Mouse (Mus musculus) embryo, embryonic 11 days (tissue): ENCODE measurements around the gene Samd8.

Experiments
- DNase-seq: peaks from one replicate; pipeline ENCODE4 v3.0.0-alpha.2; 2015

Gene Samd8

DNA sequence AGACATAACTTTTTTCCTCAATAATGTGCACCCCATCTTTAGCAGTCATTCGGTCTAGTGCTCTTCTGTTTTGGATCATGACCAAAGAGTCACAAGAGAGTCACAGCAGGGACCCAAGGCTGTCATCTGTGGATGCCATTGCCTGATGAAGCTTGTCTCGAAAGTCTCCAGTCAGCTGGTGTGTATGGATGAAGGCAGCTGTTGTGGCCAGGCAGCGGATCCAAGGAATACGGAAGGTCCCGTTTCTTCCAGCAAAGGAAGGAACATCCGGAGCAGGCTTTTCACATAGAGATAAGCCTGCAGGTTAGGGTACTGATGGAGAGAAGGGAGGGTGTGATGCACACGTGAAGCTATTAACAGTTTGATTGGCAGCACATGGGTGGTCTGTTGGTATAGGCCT, 51.3 kb downstream of the Samd8 start:
- no peak for DNase-seq

DNA sequence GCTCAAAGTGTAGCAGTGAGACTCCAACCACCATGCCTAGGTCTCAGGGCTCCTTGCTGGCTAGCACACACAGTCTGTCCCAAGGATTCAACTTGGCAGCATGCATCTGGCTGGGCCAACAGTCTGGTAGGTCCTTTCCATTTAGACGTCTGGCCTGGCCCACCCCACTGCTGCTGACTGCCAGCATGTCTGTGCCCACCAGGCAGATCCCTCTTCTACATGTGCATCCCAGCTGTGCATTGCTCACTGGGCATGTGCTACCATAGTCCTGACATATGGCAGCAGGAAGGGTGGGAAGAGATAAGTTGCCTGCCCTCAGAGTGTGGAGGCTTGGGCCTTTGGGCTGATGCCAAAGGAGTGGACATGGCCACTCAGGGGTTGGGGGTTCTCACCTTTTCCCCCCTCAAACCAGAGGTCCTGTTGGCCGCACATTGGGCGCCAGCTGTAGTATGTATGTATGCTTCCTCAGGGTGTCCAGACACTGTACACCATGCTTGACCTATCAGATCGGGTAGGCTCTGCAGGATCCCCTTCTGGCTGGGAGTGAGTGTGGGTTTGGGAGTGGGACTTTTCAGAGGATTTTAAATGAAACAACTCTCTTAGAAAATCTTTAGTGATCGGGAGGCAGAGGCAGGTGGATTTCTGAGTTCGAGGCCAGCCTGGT, 52.3 kb downstream of the Samd8 start:
- no peak for DNase-seq

DNA sequence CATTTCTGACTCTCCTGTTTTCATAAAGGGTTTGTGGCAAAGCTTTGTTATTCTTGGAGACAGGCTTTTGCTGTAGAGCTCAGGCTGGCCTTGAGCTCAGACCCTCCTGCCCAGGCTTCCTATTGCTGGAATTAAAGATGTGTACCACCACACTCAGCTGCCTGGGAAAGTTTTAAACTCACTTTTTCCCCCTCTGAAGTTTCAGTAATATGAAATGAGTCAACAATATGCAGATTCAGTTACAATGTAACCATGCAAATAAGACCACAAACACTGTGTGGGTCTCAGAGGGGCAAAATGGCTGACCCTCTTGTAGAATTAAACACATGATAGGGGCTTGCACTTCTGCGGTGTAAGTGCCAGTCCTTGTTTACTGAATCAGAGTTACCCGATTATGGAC, 55.9 kb downstream of the Samd8 start:
- DNase-seq: no peak

DNA sequence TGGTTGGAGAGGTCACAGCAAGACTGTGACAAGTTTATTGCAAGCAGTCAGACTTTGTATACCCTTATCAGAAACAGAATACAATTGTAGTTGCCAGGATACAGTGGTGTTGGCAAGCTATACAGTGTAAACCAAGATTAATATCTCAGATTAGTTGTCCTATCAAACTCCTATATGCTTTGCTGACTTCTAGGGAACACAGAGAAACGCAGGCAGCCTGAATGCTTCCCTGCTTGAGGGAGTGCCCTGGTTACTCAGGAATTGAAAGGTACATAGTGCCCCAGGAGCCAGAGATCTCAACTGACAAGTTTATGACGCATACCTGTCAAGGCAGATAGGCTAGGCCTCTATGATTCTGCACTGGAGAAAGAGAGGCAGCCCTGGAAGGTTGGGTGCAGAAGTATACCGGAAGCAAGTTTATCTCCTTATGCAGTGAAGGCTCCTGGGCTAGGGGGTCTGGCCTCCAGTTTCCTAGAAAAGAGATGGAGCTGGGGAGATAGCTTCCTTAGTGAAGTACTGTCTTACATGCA, 56.4 kb downstream of the Samd8 start:
- no peak for DNase-seq

DNA sequence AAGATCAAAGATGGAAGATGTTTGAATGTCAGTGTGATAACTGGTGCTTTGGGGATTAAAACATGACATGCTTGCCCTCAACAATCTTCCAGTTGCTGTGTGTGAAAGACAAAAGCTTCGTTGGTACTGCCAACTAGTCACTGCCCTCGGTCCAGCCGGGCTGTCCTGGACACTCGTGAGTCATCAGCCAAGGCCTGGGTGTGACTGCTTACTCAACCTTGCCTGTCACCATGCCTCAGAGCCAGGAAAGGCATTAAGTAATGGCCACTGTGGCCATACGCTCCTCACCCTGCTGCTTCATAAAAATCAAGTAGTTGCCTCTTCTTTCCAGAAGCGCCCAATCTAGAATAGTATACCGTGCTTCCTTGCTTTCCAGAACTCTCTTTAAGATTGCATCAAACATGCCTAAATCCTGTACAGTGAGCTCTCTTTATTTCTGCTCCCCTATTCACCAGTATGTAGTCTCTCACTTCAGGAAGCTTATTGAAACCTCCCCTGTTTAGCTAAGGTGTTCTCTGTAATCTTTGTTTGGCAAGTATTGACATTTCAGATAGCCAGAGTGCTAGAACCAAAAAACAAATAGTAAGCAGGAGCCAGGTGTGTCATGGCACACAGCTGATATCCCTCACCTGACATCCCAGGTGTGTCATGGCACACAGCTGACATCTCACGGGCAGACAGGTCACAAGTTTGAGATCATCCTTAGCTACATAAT, 58.0 kb downstream of the Samd8 start:
- no peak for DNase-seq

DNA sequence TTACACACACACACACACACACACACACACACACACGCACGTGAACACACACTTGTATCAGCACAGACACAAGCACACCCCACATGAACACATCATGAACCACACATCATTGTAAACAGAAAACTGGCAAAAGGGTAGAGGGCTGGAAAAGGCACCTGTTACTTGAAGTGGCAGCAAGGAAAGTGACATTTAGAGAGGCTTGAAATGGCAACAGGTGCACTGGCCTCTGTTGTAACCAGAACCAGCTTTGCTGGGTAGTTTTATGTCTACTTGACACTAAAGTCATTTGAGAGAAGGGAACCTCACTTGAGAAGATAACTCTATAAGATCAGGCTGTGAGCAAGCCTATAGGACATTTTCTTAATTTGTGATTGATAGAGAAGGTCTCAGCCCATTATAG, 59.1 kb downstream of the Samd8 start:
- DNase-seq: no peak

DNA sequence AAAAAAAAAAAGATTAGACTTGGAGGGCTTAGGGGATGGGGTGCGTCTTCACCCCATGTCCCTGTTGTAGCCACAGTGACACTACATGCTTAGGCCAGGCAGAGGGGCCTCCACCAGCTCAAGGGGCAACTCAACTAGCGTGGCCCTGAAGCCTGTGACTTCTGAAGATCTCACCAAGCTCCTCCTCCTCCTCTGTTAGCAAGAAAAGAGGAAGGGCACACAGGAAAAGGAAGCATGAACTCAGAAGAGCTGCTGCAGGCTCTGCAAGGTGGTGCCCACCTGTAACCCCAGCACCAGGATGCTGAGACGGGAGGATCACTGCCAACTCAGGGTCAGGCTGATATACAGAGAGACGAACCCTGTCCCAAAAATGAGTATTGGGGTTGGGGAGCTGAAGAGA, 61.0 kb downstream of the Samd8 start:
- no peak for DNase-seq

DNA sequence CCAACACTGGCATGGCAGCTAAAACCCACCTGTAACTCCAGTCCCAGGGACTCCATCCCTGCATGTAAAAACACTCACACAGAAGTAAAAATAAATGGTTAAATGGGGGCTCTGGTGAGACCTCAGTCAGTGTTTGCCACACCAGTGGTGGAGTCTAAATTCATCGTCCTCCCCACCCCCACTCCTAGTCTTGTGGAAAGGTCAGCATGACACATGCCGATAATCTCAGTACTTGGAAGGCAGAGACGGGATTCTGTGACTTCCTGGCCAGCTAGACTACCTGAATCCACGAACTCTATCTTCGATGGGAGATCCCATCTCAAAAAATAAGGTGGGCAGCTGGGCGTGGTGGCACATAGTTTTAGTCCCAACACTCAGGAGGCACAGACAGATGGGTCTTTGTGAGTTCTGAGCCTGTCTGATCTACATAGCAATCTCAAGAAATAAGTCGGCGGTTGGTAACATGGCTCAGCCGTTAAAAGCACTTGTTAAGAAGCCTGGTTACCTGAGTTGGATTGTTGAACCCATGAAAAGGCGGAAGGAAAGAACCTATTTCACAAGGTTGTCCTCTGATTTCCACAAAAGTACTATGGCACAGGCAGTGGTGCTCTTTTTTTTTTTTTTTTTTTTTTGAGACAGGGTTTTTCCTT, 61.5 kb downstream of the Samd8 start:
- no peak for DNase-seq

DNA sequence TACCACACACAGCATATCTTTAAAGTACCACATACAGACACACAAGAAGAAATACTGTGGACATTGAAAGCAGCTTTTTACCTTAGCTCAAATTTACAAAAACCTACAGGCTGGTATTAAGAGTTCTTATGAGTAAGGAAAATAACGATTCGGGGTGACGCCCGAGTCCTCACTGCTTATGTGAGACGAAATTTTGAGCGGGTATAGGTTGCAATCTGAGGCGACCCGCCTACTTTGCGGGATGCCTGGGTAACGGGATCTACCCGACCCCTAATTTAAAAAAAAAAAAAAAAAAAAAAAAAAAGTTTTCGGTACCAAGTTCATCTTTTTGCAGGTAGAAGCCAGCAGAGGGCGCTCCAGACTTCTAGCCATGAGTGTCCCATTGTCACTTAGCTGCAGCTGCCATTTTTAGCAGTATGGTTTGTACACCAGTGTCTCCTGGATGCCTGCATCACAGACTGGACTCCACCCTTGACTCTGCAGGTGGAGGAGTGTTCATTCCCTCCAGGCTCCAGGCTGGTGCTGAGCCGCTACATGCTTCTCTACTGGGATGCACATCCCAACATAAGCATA, 62.3 kb downstream of the Samd8 start:
- peak; percentile 83 for DNase-seq

DNA sequence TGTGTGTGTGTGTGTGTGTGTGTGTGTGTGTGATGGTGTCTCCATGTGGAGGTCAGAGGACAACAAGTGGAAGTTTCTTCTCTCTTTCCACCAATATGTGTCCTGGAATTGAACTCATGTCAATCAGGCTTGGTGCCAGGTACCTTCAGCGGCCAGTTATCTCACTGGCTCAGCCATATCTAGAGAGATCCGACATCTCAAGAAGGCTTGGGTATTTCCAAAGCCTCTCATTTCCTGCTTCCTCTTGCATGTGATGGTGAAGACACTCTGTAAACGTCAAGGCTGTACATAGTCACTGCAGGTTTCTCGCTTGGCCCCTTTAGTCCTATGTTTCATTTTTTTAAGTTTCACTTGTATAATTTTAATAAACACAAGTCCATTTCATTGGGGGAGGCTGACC, 62.9 kb downstream of the Samd8 start:
- no peak for DNase-seq

DNA sequence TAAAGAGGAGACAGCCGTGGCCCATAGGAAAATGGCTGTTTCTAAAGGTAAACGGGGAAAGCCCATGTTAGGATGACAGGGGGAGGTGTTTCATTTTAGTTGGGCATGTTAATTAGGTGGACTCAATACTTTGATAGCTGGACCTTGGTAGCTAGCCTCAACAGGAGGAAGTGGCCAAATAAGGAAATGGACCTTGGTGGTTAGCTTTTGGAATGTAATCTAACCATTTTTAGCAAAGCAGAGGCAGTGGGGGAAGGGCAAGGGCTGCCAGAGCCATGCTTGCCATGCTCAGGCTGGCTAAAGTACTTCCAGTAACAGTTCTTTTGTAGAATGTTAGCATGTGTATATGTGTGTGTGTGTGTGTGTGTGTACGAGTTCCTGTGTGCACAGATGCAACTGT, 63.5 kb downstream of the Samd8 start:
- no peak for DNase-seq

DNA sequence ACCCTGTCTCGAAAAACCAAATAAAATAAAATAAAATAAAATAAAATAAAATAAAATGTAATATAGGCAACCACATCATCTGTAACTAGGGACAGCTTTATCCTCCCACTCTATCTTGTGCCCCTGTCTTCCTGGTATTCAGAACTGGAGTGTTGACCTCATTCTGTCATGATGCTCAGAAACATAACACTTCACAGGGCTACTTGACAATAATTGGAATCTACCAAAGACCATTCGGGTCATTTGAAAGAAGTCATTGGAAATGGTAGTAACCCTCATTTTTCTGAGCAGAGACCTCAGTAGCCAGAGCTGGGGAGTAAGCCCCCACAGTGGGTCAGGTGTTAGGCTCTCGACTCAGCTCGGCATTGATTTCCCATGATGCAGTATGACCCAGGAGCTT, 64.3 kb downstream of the Samd8 start:
- DNase-seq: no peak

DNA sequence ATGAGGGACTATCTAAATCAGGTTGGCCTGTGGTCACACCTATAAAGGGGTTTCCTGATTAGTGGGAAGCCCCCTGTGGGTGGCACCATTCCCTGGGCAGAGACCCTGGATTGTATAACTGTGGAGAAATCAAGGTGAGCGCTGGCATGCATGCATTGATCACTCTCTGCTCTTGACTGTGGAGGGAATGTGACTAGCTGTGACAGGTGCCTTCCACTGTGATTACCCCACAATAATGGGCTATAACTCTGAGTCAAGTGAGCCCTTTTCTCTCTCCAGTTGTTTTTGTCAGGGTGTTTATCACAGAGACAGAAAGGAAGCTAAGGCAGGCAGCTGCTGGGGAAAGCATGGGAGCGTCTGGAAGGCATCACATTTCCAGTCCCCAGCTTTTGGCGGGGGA, 65.9 kb downstream of the Samd8 start:
- no peak for DNase-seq

DNA sequence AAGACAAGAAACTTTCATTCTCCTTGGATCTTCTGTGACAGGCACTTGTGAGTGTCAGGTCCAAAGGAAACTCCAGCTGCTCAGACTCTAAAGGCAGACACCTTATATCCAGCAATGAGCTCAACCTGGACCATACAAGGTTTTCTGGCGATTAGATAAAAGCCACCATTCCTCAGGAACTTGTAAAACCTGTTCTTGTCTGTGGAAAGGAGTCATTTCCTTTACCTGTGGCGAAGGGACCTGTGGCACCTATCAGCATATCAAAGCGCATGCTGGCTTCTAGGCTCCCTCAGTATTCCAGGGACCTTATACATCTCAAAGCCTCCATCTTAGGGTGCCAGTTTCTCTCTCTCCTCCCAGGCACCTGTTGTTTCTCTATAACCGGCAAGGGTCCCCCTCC, 67.1 kb downstream of the Samd8 start:
- DNase-seq: no peak

DNA sequence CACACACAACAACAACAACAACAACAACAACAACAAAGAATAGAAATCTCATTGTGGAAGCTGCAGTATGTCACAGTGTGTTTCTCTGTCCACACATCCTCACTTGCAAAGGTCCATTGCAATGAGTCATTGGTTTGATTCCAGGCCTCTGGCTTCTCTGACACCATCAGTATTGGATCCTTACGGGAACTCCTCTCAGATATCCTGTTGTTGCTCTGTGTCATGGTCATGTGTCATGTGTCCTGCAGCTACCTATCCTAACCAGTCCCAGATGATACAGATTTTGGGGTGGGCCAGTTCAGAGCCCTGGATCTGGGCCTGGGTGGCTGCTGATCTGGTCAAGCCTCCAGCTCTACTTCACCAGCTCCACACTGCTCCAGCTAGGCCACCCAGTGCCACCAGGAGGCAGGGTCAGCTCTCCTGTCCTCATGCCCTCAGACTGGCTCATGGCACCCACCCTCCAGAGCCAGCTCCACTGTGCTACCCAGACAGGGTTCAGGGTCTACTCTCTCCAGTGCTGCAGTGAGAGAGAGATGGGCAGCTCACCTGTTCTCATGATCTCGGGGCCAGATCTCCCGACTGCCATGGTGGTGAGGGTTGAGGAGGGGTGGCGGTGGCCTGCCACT, 70.7 kb downstream of the Samd8 start:
- DNase-seq: no peak

DNA sequence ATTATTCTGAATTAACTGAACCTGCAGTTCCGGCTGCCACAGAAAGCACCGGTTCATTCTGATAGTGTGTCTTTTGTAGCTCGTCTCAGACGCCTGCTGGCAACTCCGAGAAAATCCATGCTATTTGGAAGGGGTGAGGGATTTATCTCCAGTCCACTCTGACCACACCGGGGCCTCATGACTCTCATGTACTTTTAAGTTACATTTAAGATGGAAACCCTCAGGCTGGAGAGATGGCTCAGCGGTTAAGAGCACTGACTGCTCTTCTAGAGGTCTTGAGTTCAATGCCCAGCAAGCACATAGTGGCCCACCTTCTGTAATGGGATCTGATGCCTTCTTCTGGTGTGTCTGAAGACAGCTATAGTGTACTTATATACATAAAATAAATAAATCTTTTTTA, 72.0 kb downstream of the Samd8 start:
- no peak for DNase-seq

DNA sequence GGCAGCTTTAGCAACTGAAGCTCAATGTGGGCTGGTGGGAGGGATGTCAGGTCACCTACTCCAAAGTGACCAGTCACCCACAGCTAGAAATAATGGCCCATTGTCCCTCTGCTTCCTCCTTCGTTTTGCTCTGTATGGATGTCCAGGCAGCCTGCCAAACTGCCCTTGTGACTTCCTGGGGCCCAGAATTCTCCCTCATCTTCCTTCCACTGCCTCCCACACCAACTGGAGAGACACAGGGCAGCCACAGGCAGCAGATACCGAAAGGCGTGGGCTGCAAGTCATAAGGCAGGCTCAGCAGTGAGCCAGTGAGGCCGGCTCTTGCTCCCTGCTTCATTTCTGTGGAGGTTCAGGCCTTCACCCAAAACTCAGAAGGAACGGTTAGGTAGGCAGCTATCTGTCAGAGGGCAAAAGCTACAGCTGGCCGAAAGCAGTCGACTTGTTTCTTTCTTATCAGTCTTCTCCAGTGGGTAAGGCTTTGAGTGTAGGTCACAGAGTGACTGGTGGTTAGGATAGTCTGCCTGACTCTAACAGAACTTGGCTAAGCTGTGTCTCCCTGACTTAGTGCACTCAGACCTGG, 72.6 kb downstream of the Samd8 start:
- DNase-seq: no peak

DNA sequence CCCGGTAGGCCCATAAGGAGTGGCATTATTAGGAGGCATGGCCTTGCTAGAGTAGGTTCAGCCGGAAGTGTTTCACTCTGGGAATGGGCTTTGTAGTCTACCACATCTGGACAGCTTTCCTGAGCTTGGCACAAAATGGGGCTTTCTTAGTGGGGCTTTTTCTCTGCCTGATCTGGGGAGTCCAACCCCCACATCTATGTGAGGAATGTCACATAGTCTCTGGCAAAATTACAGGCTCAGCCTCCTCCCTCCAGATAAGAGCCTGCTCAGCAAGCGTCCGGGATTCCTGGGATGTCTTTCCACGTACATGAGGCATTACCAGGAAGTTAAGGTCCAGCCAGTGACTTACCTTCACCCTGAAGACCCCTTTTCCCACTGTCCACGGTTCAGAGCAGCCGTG, 73.6 kb downstream of the Samd8 start:
- DNase-seq: no peak

DNA sequence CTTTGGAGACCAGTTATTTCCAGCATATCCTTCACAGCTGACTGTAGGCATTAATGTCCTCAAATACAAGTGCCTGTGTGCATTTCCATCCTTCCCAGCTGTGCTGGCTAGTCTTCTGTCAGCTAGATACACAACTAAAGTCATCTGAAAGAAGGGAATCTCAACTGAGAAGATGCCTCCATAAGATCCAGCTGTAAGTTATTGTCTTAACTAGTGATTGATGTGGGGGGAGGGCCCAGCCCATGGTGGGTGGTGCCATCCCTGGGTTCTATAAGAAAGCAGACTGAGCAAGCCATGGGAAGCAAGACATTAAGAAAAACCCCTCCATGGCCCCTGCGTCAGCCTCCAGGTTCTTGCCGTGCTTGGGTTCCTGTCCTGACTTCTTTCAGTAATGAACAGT, 74.6 kb downstream of the Samd8 start, which contains the start of gene Vdac2:
Gene Vdac2, plus strand, starts transcription at position 301 of the 400 bp plus-strand sequence.
- DNase-seq: no peak

DNA sequence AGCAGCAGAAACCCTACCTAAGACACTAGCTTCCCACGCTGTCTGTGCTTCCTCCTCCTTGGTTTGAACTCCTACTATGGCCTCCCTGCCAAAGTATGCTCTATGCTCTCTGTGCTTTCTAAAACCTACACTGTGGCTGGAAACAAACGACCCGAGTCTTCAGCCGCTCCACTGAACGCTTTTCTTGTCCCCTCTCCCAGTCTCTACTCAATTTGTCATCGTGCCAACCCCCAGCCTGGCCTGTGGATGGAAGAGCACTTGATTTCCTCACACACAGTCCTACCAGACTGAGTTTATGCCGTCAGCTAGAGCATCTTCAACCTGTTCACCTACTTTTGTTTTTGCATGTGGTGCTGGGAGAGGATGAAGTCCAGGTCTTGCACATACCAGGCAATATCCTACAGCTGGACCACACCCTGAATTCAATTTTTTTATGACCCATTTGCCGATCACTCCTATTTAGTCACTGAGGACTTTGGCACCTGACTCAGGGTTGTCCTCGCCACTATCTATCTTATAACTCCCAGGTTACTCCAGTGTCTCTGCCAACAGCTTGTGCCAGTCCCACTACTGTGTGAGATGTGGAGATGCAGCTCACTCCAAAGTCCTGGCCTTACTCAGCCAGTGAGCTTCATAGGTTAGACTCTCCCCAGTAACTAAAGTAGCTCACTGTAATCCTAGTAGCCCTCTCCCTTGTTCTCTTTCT, 75.6 kb downstream of the Samd8 start:
- DNase-seq: no peak

DNA sequence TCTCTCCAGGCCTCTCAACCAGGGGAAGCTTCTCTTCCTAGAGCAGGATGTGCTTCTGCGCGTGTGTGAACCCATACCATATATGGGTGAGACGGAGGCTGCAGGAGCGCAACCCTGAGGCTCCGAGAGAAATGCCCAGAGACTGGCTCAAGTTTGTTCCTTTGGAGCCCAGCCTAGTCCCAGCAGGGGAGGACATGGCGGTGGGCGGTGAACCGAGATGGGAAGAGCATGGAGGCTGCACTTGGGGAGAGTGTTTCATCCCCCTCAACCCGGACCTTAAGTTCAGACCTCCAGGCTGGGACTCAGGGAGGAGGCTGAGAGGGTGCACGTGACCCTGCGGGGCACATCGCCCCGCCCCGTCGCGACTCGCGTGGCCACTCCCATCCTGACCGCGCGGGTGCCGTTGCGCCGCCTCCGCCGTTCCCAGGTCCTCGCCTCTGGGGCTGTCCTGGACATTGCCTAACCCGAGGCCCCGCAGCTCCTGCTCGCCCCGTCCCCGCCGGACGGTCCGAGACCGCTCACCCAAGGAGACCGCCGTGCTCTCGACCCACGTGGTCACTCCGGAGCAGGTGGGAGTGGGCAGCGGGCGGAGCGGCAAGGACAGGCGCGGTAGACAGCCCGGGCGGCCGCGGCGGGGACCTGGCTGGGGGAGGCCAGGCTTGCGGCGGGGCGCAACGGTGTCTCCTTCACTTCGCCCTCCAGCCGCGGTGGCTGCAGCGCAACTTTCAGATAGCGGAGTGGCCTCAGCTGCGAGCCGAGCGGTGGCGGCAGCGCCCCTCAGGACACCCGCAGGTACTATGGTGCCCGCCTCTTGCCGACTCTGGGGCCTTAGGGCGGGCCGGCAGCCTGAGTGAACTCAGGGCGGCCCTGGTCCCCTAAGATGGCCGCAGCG, 80.8 kb downstream of the Samd8 start:
- DNase-seq: peak; percentile 98
